Mouse (Mus musculus): Measurements from ENCODE around the gene Slc29a4.

DNA sequence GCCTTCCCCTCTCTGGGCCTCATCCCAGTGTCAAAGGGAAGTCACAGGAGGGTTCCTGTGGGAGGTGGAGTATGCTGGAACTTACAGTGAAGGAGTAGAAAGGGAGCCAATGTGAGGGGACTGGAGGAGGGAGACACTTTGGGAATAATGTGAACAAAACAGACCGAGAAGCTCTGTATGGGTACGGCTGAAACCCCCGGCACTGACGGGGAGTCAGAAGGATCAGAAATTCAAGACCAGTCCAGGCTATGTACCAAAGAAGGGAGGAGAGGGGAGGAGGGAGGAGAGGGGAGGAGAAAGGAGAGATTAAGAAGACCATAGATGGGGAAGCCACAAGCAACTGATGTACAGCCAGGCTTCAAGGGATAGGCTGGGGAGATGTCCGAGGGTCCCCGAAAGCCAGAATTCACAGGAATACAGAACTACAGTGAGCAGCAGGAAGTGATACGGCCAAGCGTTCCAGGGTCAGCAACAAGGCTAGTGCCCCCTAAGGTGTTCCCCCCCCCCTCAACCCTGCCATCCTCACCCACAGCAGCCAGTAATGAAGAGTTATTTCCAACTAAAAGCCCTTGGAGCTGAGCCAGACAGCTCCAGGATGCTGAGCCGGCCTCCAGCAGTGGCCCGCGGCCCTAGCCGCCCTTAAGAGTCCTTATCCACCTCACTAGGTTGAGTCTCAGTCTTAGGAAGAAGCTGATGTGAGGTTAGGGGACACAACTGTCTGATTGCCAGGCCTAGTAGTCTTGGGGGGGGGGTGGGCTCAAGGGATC, 842 bp downstream of the Slc29a4 start:
- TF ChIP-seq CTCF (IDR thresholded peaks at IDR 0.05; ENCODE audit: low read depth, low read length), result no peak
- no peak for TF ChIP-seq POLR2A (IDR thresholded peaks at IDR 0.05; ENCODE audit: borderline replicate concordance, low read depth, low read length)
